Mouse (Mus musculus) embryo, embryonic 10.5 days (tissue): ENCODE measurements around the gene Mtfr1l.

Source experiments
- DNase-seq: peaks from one replicate; pipeline ENCODE4 v3.0.0-alpha.2; 2015; ENCODE audit warnings: low spot score

Gene Mtfr1l

GRCm38 (mm10) chr4:134557626-134558249, 22.6 kb upstream of the Mtfr1l start:
- peak; percentile 50 for DNase-seq

GRCm38 (mm10) chr4:134555956-134556580, 20.9 kb upstream of the Mtfr1l start:
- DNase-seq: peak; percentile 55

GRCm38 (mm10) chr4:134553631-134554030, 18.4 kb upstream of the Mtfr1l start:
- DNase-seq: no peak

GRCm38 (mm10) chr4:134551494-134552316, 16.5 kb upstream of the Mtfr1l start, which contains the start of gene Selenon:
Gene Selenon, minus strand, starts transcription at chr4:134552166.
- peak; percentile 74 for DNase-seq

GRCm38 (mm10) chr4:134549899-134550298, 14.7 kb upstream of the Mtfr1l start:
- no peak for DNase-seq

GRCm38 (mm10) chr4:134548169-134548938, 13.2 kb upstream of the Mtfr1l start:
- DNase-seq: no peak

GRCm38 (mm10) chr4:134546814-134547705, 11.9 kb upstream of the Mtfr1l start:
- DNase-seq: no peak

GRCm38 (mm10) chr4:134543261-134543660, 8.1 kb upstream of the Mtfr1l start:
- peak; percentile 91 for DNase-seq

GRCm38 (mm10) chr4:134542726-134543125, 7.5 kb upstream of the Mtfr1l start:
- no peak for DNase-seq

- no peak for DNase-seq
Observed at GRCm38 (mm10) chr4:134538997-134539580, 3.9 kb upstream of the Mtfr1l start.

- peak; percentile 19 for DNase-seq
Observed at GRCm38 (mm10) chr4:134535787-134536151, 582 bp upstream of the Mtfr1l start.

GRCm38 (mm10) chr4:134534124-134534886, 882 bp downstream of the Mtfr1l start:
- peak; percentile 74 for DNase-seq

GRCm38 (mm10) chr4:134533421-134533820, 1.8 kb downstream of the Mtfr1l start:
- no peak for DNase-seq

GRCm38 (mm10) chr4:134532928-134533327, 2.3 kb downstream of the Mtfr1l start:
- no peak for DNase-seq

- DNase-seq: no peak
Observed at GRCm38 (mm10) chr4:134526220-134526619, 9.0 kb downstream of the Mtfr1l start.

GRCm38 (mm10) chr4:134525806-134526205, 9.4 kb downstream of the Mtfr1l start:
- DNase-seq: no peak

GRCm38 (mm10) chr4:134523447-134523846, 11.7 kb downstream of the Mtfr1l start:
- DNase-seq: no peak

- no peak for DNase-seq
Observed at GRCm38 (mm10) chr4:134519281-134519680, 15.9 kb downstream of the Mtfr1l start.

- no peak for DNase-seq
Observed at GRCm38 (mm10) chr4:134518541-134518940, 16.6 kb downstream of the Mtfr1l start.

- no peak for DNase-seq
Observed at GRCm38 (mm10) chr4:134517719-134518118, 17.5 kb downstream of the Mtfr1l start.
